Mouse (Mus musculus) myocyte (in vitro differentiated cells): Measurements from ENCODE around the gene Gm20388. TPM values are rescaled to one million over a fixed set of nuclear protein-coding genes. Genes with fewer than 3 reads are reported as not detected.
A peak's percentile ranks its signal among the peaks of the same experiment; 100 is the strongest.

Experiments
- H3K27me3 ChIP-seq: one replicate; pipeline ENCODE4 v1.6.1; 2011; ENCODE audit not compliant: control insufficient read depth, insufficient read depth, insufficient read length
- H3K36me3 ChIP-seq: one replicate; pipeline ENCODE4 v1.6.1; 2011; ENCODE audit not compliant: control insufficient read depth, insufficient read depth
- H3K4me2 ChIP-seq: one replicate; pipeline ENCODE4 v1.6.1; 2011; ENCODE audit warnings: low read depth, control low read depth
- H3K4me3 ChIP-seq: one replicate; pipeline ENCODE4 v1.5.1; 2011; ENCODE audit warnings: mild to moderate bottlenecking, control low read depth, moderate library complexity
- H3K79me2 ChIP-seq: one replicate; pipeline ENCODE4 v1.6.1; 2011; ENCODE audit not compliant: control insufficient read depth, insufficient read depth
- H3ac ChIP-seq: one replicate; pipeline ENCODE4 v1.6.1; 2011; ENCODE audit not compliant: control insufficient read depth, insufficient read length
- CEBPB ChIP-seq: IDR thresholded peaks from 2 replicates; pipeline ENCODE4 v1.6.1; 2011; ENCODE audit warnings: mild to moderate bottlenecking, moderate library complexity; ENCODE audit not compliant: poor library complexity, insufficient read depth, severe bottlenecking
- E2F4 ChIP-seq: IDR thresholded peaks from one replicate; pipeline ENCODE4 v1.6.1; 2011; ENCODE audit warnings: mild to moderate bottlenecking, control low read depth, moderate library complexity; ENCODE audit not compliant: insufficient read depth
- MAX ChIP-seq: IDR thresholded peaks from one replicate; pipeline ENCODE4 v1.6.1; 2011; ENCODE audit warnings: low read depth, mild to moderate bottlenecking, control low read depth
- MYOD1 ChIP-seq, 3 experiments: IDR thresholded peaks; one replicate each; pipeline ENCODE4 v1.6.1; 2011; ENCODE audit warnings: control low read depth in 2 of 3, low read depth in 2 of 3, mild to moderate bottlenecking in 2 of 3, moderate library complexity in 1 of 3; ENCODE audit not compliant: insufficient read length in 2 of 3, control insufficient read depth in 1 of 3
- MYOG ChIP-seq, 3 experiments: IDR thresholded peaks; one replicate each; pipeline ENCODE4 v1.6.1; 2011; ENCODE audit warnings: control low read depth in 2 of 3, low read depth in 2 of 3, mild to moderate bottlenecking in 2 of 3; ENCODE audit not compliant: insufficient read length in 2 of 3, control insufficient read depth in 1 of 3, insufficient read depth in 1 of 3
- POLR2A ChIP-seq: IDR thresholded peaks from one replicate; pipeline ENCODE4 v1.6.1; 2011; ENCODE audit warnings: low read depth, mild to moderate bottlenecking, control low read depth, moderate library complexity; ENCODE audit not compliant: insufficient read length
- POLR2AphosphoS2 ChIP-seq: IDR thresholded peaks from one replicate; pipeline ENCODE4 v1.6.1; 2011; ENCODE audit warnings: low read depth, control low read depth; ENCODE audit not compliant: insufficient read length
- REST ChIP-seq: IDR thresholded peaks from one replicate; pipeline ENCODE4 v1.6.1; 2011; ENCODE audit warnings: mild to moderate bottlenecking, control low read depth, moderate library complexity; ENCODE audit not compliant: insufficient read depth, insufficient read length
- SRF ChIP-seq: IDR thresholded peaks from one replicate; pipeline ENCODE4 v1.6.1; 2011; ENCODE audit warnings: low read depth; ENCODE audit not compliant: control insufficient read depth, insufficient read length
- TCF12 ChIP-seq: IDR thresholded peaks from one replicate; pipeline ENCODE4 v1.6.1; 2011; ENCODE audit warnings: mild to moderate bottlenecking, control low read depth; ENCODE audit not compliant: poor library complexity, insufficient read depth, severe bottlenecking
- TCF3 ChIP-seq: IDR thresholded peaks from one replicate; pipeline ENCODE4 v1.6.1; 2011; ENCODE audit warnings: low read depth, control low read depth; ENCODE audit not compliant: insufficient read length
- USF1 ChIP-seq: IDR thresholded peaks from one replicate; pipeline ENCODE4 v1.6.1; 2011; ENCODE audit warnings: low read depth, mild to moderate bottlenecking, control low read depth, moderate library complexity
- polyA plus RNA-seq: library from polyadenylated mRNA; unstranded; fragments of >200 nt; fragmentation: generic; extraction: Trizol; gene quantifications from one replicate; pipeline ENCODE4 v1.2.1, GENCODE M21; 2012; ENCODE audit warnings: missing spikeins

Gm20388 gene
- polyA plus RNA-seq, 1 experiment, result 15.3 TPM

- H3K36me3 ChIP-seq, result no peaks in the 10 kb centered on the region
- H3K4me2 ChIP-seq, result no peak overlapping the region
- no peak overlapping the region for H3K4me3 ChIP-seq
- no peak for TF ChIP-seq SRF
- no peak for TF ChIP-seq MYOG (IDR thresholded peaks at IDR 0.05; ENCODE audit: control insufficient read depth in 1 of 3, insufficient read depth in 1 of 3, insufficient read length in 2 of 3, low read depth in 2 of 3)
- no peak for TF ChIP-seq USF1
- no peak for TF ChIP-seq CEBPB
- TF ChIP-seq E2F4, result no peak
- TF ChIP-seq MYOD1 (IDR thresholded peaks at IDR 0.05; ENCODE audit: control insufficient read depth in 1 of 3, insufficient read length in 2 of 3, low read depth in 2 of 3), result no peak
- TF ChIP-seq POLR2A, result no peak
- no peak for TF ChIP-seq POLR2AphosphoS2
- TF ChIP-seq REST, result no peak
- no peak for TF ChIP-seq TCF3
- no peak for TF ChIP-seq TCF12
- no peak for TF ChIP-seq MAX
- H3K79me2 ChIP-seq, result no peaks in the 10 kb centered on the region
- no peak overlapping the region for H3ac ChIP-seq
- no peaks in the 10 kb centered on the region for H3K27me3 ChIP-seq
These were observed 1963.4 kb downstream of the Gm20388 start for GRCm38 (mm10) chr8:121874031-121874430.

DNA sequence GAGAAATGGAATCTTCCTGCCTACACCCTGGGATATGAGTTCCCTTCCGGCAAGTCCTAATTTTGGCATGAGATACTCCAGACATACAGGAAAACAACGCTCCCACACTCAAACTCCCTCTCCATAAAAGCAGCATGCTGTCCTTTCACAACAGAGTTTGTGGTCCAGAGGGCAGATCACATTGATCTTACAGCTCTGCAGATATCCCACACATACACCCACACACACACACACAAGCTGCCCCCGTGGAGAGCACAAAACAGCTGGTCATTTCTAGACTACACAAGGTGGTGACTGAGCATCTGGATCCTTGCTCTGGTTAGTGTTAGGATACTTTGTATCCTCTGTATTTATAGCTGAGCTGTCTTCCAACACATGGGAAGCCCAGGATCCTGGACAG lies 1964.4 kb downstream of the Gm20388 start:
- H3ac ChIP-seq, result no peak overlapping the region
- no peak overlapping the region for H3K4me2 ChIP-seq
- H3K27me3 ChIP-seq, result no peaks in the 10 kb centered on the region
- no peaks in the 10 kb centered on the region for H3K36me3 ChIP-seq
- no peaks in the 10 kb centered on the region for H3K79me2 ChIP-seq
- no peak overlapping the region for H3K4me3 ChIP-seq
- TF ChIP-seq TCF12 (no peak), MYOG (IDR thresholded peaks at IDR 0.05; ENCODE audit: control insufficient read depth in 1 of 3, insufficient read depth in 1 of 3, insufficient read length in 2 of 3, low read depth in 2 of 3) (no peak), POLR2AphosphoS2 (no peak), REST (no peak), MAX (no peak)

DNA sequence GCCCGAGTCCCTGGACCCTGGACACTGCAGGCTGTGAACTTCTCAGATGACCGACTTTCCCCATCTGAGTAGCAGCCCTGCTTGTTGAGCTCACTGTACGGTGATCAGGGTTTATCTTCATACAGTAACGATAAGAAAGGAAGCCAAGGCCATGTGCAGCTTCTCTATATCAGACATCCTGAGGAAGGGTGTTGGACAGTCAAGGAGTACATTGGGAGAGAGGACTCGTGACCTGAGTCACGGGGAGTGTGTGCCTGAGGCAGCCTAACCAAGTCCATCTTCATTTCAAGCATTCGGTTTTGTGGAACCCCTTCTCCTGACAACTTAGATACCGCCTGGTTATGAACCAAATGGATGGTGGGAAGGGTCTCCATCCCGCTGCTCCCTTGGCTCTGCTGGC lies 1964.9 kb downstream of the Gm20388 start:
- Histone ChIP-seq H3K36me3 (no peaks in the 10 kb centered on the region), H3K4me3 (no peak overlapping the region), H3K4me2 (no peak overlapping the region), H3K27me3 (no peaks in the 10 kb centered on the region), H3K79me2 (no peaks in the 10 kb centered on the region), H3ac (no peak overlapping the region)
- TF ChIP-seq POLR2AphosphoS2 (peak; percentile 4), MYOG (IDR thresholded peaks at IDR 0.05; ENCODE audit: control insufficient read depth in 1 of 3, insufficient read depth in 1 of 3, insufficient read length in 2 of 3, low read depth in 2 of 3) (no peak), E2F4 (no peak), REST (no peak)

DNA sequence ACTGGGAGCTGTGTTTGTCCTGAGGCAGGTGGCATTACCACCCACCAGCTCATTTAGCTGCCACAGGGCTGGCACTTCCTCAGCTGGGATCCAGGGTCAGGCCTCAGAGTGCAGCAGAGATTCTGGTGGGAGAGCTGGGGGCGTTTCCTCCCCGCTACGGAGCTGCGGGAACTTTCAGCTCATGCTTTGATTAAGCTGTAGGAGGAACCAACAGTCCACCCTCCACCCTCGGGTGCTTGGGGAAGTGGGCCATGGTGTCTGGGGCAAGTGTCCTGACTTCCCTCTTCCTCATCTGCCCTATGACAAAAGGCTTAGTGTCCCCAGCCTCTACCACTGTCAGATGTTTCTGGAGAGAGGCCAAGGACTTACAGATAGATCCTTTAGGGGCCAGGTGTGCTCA lies 1966.6 kb downstream of the Gm20388 start:
- no peak overlapping the region for H3ac ChIP-seq
- H3K4me2 ChIP-seq, result no peak overlapping the region
- H3K36me3 ChIP-seq, result peaks cover 8% of the 10 kb centered on the region
- TF ChIP-seq POLR2A (peak; percentile 37), POLR2AphosphoS2 (peak; percentile 89), TCF12 (no peak), MYOG (IDR thresholded peaks at IDR 0.05; ENCODE audit: control insufficient read depth in 1 of 3, insufficient read depth in 1 of 3, insufficient read length in 2 of 3, low read depth in 2 of 3) (no peak)
- no peak overlapping the region for H3K4me3 ChIP-seq
- H3K27me3 ChIP-seq, result no peaks in the 10 kb centered on the region
- no peaks in the 10 kb centered on the region for H3K79me2 ChIP-seq

- TF ChIP-seq MYOD1 (IDR thresholded peaks at IDR 0.05; ENCODE audit: control insufficient read depth in 1 of 3, insufficient read length in 2 of 3, low read depth in 2 of 3), result peak in 1 of 3 experiments; percentile 31
- no peak for TF ChIP-seq POLR2A
- peak in 1 of 3 experiments; percentile 28 for TF ChIP-seq MYOG (IDR thresholded peaks at IDR 0.05; ENCODE audit: control insufficient read depth in 1 of 3, insufficient read depth in 1 of 3, insufficient read length in 2 of 3, low read depth in 2 of 3)
- no peak for TF ChIP-seq E2F4
- no peak for TF ChIP-seq TCF3
- no peak for TF ChIP-seq SRF
- TF ChIP-seq POLR2AphosphoS2, result peak; percentile 63
- no peak for TF ChIP-seq USF1
- TF ChIP-seq REST, result no peak
- no peak for TF ChIP-seq MAX
- no peak for TF ChIP-seq TCF12
- no peak for TF ChIP-seq CEBPB
- Histone ChIP-seq H3K4me2 (no peak overlapping the region), H3K36me3 (peaks cover 8% of the 10 kb centered on the region), H3K79me2 (no peaks in the 10 kb centered on the region), H3K27me3 (no peaks in the 10 kb centered on the region), H3ac (no peak overlapping the region), H3K4me3 (no peak overlapping the region)
These were observed 1967.3 kb downstream of the Gm20388 start for GRCm38 (mm10) chr8:121877828-121878480.
